Mouse (Mus musculus) embryonic fibroblast, embryonic 13.5 days (primary cell): ENCODE results near the gene Zfp42.

Source experiments
- CTCF ChIP-seq: IDR thresholded peaks from 2 replicates; pipeline ENCODE4 v1.5.1; 2011; ENCODE audit warnings: mild to moderate bottlenecking, control low read depth, low read length, moderate library complexity, borderline replicate concordance; ENCODE audit not compliant: insufficient read depth
- POLR2A ChIP-seq: IDR thresholded peaks from 2 replicates; pipeline ENCODE4 v1.6.1; 2011; ENCODE audit warnings: low read depth, mild to moderate bottlenecking, control low read depth, low read length, moderate library complexity

DNA sequence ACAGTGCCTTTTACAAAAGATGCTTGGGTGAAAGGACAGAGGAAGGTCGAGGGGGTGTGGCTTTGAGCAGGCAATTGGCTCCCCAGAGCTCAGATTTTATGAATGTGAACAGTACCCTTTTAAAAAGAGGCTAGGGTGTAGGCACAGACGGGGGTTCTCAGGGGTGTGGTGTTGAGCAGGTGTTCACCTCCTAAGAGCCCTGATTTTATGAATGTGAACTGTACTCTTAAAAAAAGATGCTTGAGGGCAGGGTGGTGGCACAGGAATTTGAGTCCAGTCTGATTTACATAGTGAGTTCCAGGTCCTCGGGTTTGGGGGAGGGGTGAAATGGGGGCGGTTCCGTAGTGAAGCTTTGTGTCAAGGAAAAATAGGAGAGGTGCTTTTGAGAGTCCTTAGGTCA, 14.0 kb upstream of the Zfp42 start:
- TF ChIP-seq POLR2A (no peak), CTCF (no peak)
